In genomic region chr1:131797202-131797909, GRCm38 (mm10) we compare ENCODE assay signal across 8 mouse cellular contexts. TPM values are rescaled to one million over a fixed set of nuclear protein-coding genes. Genes with fewer than 3 reads are reported as not detected.
DNase-seq lines count a peak whose midpoint lies in the region; ATAC-seq lines count a peak whose summit lies in the region.

Gene Pm20d1 (plus strand): TSS chr1:131797381.

- H3K4me1 ChIP-seq in embryonic facial prominence, embryonic 14.5 days (ENCODE audit: control insufficient read depth, insufficient read depth, low read length), result no peaks in the 10 kb centered on the region
- peaks cover 0 to 6% of the 10 kb centered on the region in 2 experiments; a peak in 2 of 4 replicates for H3K4me1 ChIP-seq in heart, embryonic 14.5 days (ENCODE audit: control insufficient read depth in 2 of 2, insufficient read depth in 2 of 2, low read length in 2 of 2)
- no peaks in the 10 kb centered on the region for H3K4me1 ChIP-seq in kidney, embryonic 14.5 days (ENCODE audit: control insufficient read depth, insufficient read depth, low read length)
- no peaks in the 10 kb centered on the region for H3K4me1 ChIP-seq in neural tube, embryonic 14.5 days (ENCODE audit: control insufficient read depth, insufficient read depth, low read length)

- peak; percentile 19 for DNase-seq in layer of hippocampus, adult 9-11 months
- DNase-seq in layer of hippocampus, adult 8-10 months (ENCODE audit: low spot score in 2 of 2), result no peak
- DNase-seq in embryonic facial prominence, embryonic 14.5 days (ENCODE audit: low spot score), result peak; percentile 51
- peak; percentile 77 to 86 for DNase-seq in lung, adult 18-20 months
- no peak for DNase-seq in thymus, postnatal 0 days (ENCODE audit: low spot score)

- H3K9ac ChIP-seq in embryonic facial prominence, embryonic 14.5 days (ENCODE audit: low read depth, low read length), result peak within 1 kb of the TSS; percentile 47
- H3K9ac ChIP-seq in heart, embryonic 14.5 days (ENCODE audit: low read length), result peak within 1 kb of the TSS; percentile 67
- H3K9ac ChIP-seq in kidney, embryonic 14.5 days (ENCODE audit: low read depth, low read length), result peak within 1 kb of the TSS; percentile 42
- H3K9ac ChIP-seq in neural tube, embryonic 14.5 days (replicated peaks; ENCODE audit: low read depth, low read length), result 0 out of 2 replicates have a peak within 1 kb of the TSS, but pooled peaks have one; percentile 11

- peak within 1 kb of the TSS; percentile 54 for H3K4me2 ChIP-seq in embryonic facial prominence, embryonic 14.5 days (ENCODE audit: low read depth, low read length)
- H3K4me2 ChIP-seq in heart, embryonic 14.5 days (ENCODE audit: low read length), result peak within 1 kb of the TSS; percentile 60
- peak within 1 kb of the TSS; percentile 50 for H3K4me2 ChIP-seq in kidney, embryonic 14.5 days (replicated peaks; ENCODE audit: low read depth, low read length)
- peak within 1 kb of the TSS; percentile 40 for H3K4me2 ChIP-seq in neural tube, embryonic 14.5 days (ENCODE audit: low read depth, low read length)

- H3K9me3 ChIP-seq in embryonic facial prominence, embryonic 14.5 days (ENCODE audit: control insufficient read depth, low read length), result no peaks in the 10 kb centered on the region
- H3K9me3 ChIP-seq in heart, embryonic 14.5 days (ENCODE audit: control insufficient read depth, low read length), result no peaks in the 10 kb centered on the region
- H3K9me3 ChIP-seq in kidney, embryonic 14.5 days (ENCODE audit: control insufficient read depth, low read length), result no peaks in the 10 kb centered on the region
- H3K9me3 ChIP-seq in neural tube, embryonic 14.5 days (ENCODE audit: control insufficient read depth, low read length), result no peaks in the 10 kb centered on the region

- no peak within 1 kb of the TSS for H3K27ac ChIP-seq in embryonic facial prominence, embryonic 14.5 days (replicated peaks; ENCODE audit: low read depth, low read length)
- peak within 1 kb of the TSS; percentile 10 to 22; a peak in 3 of 4 replicates for H3K27ac ChIP-seq in heart, embryonic 14.5 days (replicated peaks in 1 of 2; ENCODE audit: control insufficient read depth in 1 of 2, insufficient read depth in 1 of 2, low read depth in 2 of 2, low read length in 2 of 2)
- H3K27ac ChIP-seq in kidney, embryonic 14.5 days (ENCODE audit: low read depth, low read length), result no peak within 1 kb of the TSS
- H3K27ac ChIP-seq in neural tube, embryonic 14.5 days (ENCODE audit: low read depth, low read length), result no peak within 1 kb of the TSS

- no peaks in the 10 kb centered on the region; the same call in 1 of the 2 replicates for H3K27me3 ChIP-seq in embryonic facial prominence, embryonic 14.5 days (replicated peaks; ENCODE audit: control insufficient read depth, insufficient read depth, low read length)
- H3K27me3 ChIP-seq in heart, embryonic 14.5 days (ENCODE audit: control insufficient read depth, insufficient read depth, low read length), result no peaks in the 10 kb centered on the region
- H3K27me3 ChIP-seq in kidney, embryonic 14.5 days (ENCODE audit: control insufficient read depth, insufficient read depth, low read length), result no peaks in the 10 kb centered on the region; the same call in 1 of the 2 replicates
- no peaks in the 10 kb centered on the region for H3K27me3 ChIP-seq in neural tube, embryonic 14.5 days (ENCODE audit: control insufficient read depth, insufficient read depth, low read length)

- H3K4me3 ChIP-seq in embryonic facial prominence, embryonic 14.5 days (ENCODE audit: low read depth, low read length), result peak within 1 kb of the TSS; percentile 29
- H3K4me3 ChIP-seq in heart, embryonic 14.5 days (ENCODE audit: control insufficient read depth in 1 of 2, insufficient read depth in 1 of 2, low read depth in 1 of 2, low read length in 2 of 2), result peak within 1 kb of the TSS; percentile 32 to 43
- H3K4me3 ChIP-seq in kidney, embryonic 14.5 days (ENCODE audit: low read length), result peak within 1 kb of the TSS; percentile 30
- 0 out of 2 replicates have a peak within 1 kb of the TSS, but pooled peaks have one; percentile 9 for H3K4me3 ChIP-seq in neural tube, embryonic 14.5 days (ENCODE audit: low read depth, low read length)

- no peak; the same call in 1 of the 2 replicates for ATAC-seq in embryonic facial prominence, embryonic 14.5 days (ENCODE audit: low read depth)
- peak; percentile 80 for ATAC-seq in heart, embryonic 14.5 days (ENCODE audit: insufficient number of reproducible peaks, insufficient read depth, low FRiP score, low read depth)
- peak; percentile 84 for ATAC-seq in kidney, embryonic 14.5 days (ENCODE audit: low FRiP score, low TSS enrichment)
- ATAC-seq in neural tube, embryonic 14.5 days (ENCODE audit: low read depth), result no peak

- no peaks in the 10 kb centered on the region for H3K36me3 ChIP-seq in embryonic facial prominence, embryonic 14.5 days (ENCODE audit: control insufficient read depth, insufficient read depth, low read length)
- H3K36me3 ChIP-seq in heart, embryonic 14.5 days (ENCODE audit: control insufficient read depth, insufficient read depth, low read length), result no peaks in the 10 kb centered on the region
- H3K36me3 ChIP-seq in kidney, embryonic 14.5 days (ENCODE audit: control insufficient read depth, insufficient read depth, low read length), result no peaks in the 10 kb centered on the region
- no peaks in the 10 kb centered on the region for H3K36me3 ChIP-seq in neural tube, embryonic 14.5 days (ENCODE audit: control insufficient read depth, insufficient read depth, low read length)

- WGBS in embryonic facial prominence, embryonic 14.5 days, result 7% methylated on average over 25 of the region's 26 CpGs
- WGBS in heart, embryonic 14.5 days, result 6% methylated on average over 26 of the region's 26 CpGs
- 6% methylated on average over 26 of the region's 26 CpGs for WGBS in kidney, embryonic 14.5 days
- 5% methylated on average over 26 of the region's 26 CpGs for WGBS in neural tube, embryonic 14.5 days

RNA-seq across cellular contexts. Expression of gene Pm20d1, which starts in this region (rescaled TPM):
- 1 to 10 TPM; 2.2 to 3.7 (median 2.8) TPM for total RNA-seq in layer of hippocampus, adult 8-10 months (2022)
- 0.38 and 0.48 TPM in 2 replicates for polyA plus RNA-seq in embryonic facial prominence, embryonic 14.5 days (2014; fragmentation: Nextera tagmentation; extraction: Ambion mirVana)
- 2.1 and 2.2 TPM in 2 replicates for polyA plus RNA-seq in heart, embryonic 14.5 days (2014; fragmentation: Nextera tagmentation; extraction: Ambion mirVana)
- polyA plus RNA-seq in kidney, embryonic 14.5 days (2014; fragmentation: Nextera tagmentation; extraction: Ambion mirVana), result 1.1 and 2.1 TPM in 2 replicates
- polyA plus RNA-seq in neural tube, embryonic 14.5 days (2014; fragmentation: Nextera tagmentation; extraction: Ambion mirVana), result 0.08 and 0.37 TPM in 2 replicates
- polyA plus RNA-seq in thymus, postnatal 0 days (2015; fragmentation: Nextera tagmentation; extraction: Ambion mirVana), result 0.95 and 1.4 TPM in 2 replicates

Comparison
In these comparisons a context has a peak if more than half of its experiments do, and no peak if none do; other contexts are left out.
1. DNase-seq: peak in layer of hippocampus, adult 9-11 months (single experiment) and lung, adult 18-20 months (2 of 2); none in layer of hippocampus, adult 8-10 months (0 of 2) and thymus, postnatal 0 days (single experiment).
2. Peak in DNase-seq, H3K4me3 ChIP-seq, H3K9ac ChIP-seq and H3K4me2 ChIP-seq in embryonic facial prominence, embryonic 14.5 days; RNA of the gene not detected or under 1 TPM.
3. ATAC-seq: peak in heart, embryonic 14.5 days (single experiment) and kidney, embryonic 14.5 days (single experiment); none in embryonic facial prominence, embryonic 14.5 days (single experiment) and neural tube, embryonic 14.5 days (single experiment).
4. H3K27ac ChIP-seq: peak in heart, embryonic 14.5 days (2 of 2); none in embryonic facial prominence, embryonic 14.5 days (single experiment), kidney, embryonic 14.5 days (single experiment) and neural tube, embryonic 14.5 days (single experiment).
5. H3K9ac ChIP-seq: peak in every context shown above with its lines; median percentile 67 in heart, embryonic 14.5 days; 47 in embryonic facial prominence, embryonic 14.5 days; 42 in kidney, embryonic 14.5 days; 11 in neural tube, embryonic 14.5 days.
6. Peak in every context shown above with its lines, with median percentiles within 50 percentile points of each other: H3K4me2 ChIP-seq and H3K4me3 ChIP-seq.